Mouse (Mus musculus): ENCODE results near the gene Erbb4. TPM values are rescaled to one million over a fixed set of nuclear protein-coding genes. Genes with fewer than 3 reads are reported as not detected.
"Not testable (repeated sequence)": the region's sequence is repeated elsewhere in the genome, so short reads cannot be mapped to it uniquely, and the experiment has no call there.

Erbb4 gene
- total RNA-seq, 2 experiments from 2014 or later = 57.6 to 60.9 TPM

DNA sequence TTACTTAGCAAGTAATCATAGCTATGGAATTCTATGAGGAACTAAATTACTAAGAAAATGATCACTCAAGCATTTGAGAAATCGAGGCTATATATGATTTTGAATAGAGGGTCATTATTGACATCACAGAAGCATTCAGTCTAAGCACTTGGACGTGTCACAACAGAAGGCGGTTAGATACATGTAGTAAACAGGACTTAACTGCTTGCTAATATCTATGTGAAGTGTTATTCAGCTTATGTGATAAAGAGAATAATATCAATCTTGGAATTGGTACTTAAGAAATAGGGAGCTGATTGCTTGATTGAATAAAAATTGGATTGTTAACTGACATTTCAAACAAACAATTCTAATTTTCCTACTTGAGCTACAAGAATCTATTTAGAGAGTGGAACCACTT, 190.0 kb downstream of the Erbb4 start:
- intact Hi-C loops (cut with DNase I) = no loop called here
- DNase-seq (ENCODE audit: extremely low spot score in 1 of 2, low spot score in 2 of 2) = no peak

DNA sequence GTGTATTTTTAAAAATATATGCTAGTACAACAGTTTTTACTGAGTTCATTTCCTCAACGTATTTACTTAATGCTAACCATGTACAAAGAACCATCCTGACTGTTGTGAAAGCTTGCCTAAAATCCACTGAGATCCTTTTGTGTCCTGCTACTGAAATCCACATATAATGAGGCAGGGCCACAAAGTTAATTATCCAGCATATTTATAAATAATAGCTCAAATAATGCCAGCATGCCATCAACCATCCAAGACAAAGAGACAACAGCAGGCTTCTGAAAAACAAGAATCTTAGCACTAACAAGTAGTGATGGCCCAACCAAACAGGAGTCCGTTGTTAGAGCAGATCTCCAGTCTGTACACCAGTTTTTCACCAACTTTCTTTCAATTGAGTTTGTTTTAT, 215.8 kb downstream of the Erbb4 start:
- intact Hi-C loops (cut with DNase I) = no loop called here
- DNase-seq (ENCODE audit: extremely low spot score in 1 of 2, low spot score in 2 of 2) = no peak

DNA sequence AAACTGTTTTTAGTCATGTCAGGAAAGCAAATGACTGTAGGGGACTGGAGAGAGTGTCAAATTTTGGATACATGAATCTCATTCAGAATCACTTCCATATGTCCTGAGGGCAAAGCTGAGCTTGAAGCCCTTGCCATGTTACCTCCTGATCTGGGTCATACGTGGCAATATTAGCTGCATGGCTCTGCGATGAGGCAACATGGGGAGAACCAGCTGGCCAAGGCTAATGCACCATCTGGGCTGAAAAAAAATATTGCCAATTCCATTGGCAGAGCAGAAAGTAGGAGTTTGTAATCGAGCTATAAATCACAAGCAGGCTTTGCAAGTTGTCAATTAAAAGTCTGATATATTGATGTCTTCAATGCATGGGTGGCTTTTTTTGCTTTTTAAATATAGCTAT, 221.0 kb downstream of the Erbb4 start:
- DNase-seq (ENCODE audit: extremely low spot score in 1 of 2, low spot score in 2 of 2) = no peak
- intact Hi-C loops (cut with DNase I) = no loop called here

DNA sequence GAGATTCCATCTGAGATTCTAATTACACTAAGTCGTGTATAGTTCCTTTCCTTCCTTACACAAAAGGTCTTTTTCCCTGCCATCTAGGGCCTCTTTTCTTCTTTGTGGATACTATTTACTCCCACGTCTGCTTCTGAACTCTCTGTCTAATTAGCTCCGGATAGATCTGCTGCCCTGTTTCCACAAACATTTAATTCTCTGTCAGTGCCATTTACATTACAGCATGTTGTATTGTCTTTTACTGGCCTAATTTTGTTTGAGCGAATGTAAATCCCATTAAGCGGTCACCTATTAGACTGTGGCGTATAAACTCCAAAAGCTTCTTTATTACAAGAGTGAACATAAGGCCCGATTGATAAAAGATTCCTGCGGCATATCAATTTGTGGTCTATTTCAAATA, 232.9 kb downstream of the Erbb4 start:
- DNase-seq (ENCODE audit: extremely low spot score in 1 of 2, low spot score in 2 of 2) = no peak
- intact Hi-C loops (cut with DNase I) = no loop called here

DNA sequence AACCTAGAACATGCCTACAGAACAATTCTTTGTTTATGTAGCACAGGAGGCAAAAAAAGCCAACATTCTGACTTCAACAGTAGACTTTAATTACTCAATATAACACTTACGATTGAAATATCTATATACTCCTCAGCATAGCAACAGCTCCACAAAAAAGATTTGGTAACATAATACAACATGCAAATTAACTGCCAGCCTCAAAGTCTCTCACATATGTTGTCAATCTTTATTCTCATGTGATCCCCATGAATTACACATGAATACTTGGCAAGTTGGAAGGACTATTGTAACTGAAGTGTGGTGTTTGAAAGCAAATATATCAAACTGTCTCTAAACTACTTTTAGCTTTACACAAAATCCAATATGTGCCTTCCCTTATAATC, 234.2 kb downstream of the Erbb4 start:
- no peak for DNase-seq (ENCODE audit: extremely low spot score in 1 of 2, low spot score in 2 of 2)
- intact Hi-C loops (cut with DNase I) = no loop called here

DNA sequence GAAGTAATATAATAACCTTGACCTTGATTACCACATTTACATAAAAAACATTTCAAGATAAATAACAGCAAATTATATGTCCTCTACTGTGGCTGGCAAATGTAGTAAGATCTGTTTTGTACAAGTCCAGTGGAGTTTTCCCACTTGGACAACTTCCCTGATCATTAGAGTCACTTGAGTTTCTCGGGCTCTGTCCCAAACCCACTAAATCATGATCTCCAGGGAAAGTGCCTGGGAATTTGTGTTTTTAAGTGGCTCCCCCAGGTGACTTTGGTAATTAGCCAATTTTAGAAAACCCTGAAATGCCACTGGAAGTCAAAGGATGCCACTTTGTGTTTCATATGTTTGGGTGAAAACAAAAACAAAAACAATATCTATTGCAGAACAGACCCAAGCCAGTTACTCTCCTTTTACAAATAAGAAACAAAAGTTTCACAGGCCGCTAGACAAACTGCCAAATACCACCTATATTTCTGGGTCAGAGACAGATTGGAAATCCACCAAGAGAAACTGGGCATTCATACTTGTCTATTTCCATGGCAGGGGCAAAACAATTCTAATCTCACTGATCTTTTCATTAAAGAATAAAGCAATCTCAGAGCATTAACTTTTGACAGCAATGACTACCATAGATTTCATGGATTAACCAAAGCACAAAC, 234.8 kb downstream of the Erbb4 start:
- intact Hi-C loops (cut with DNase I) = no loop called here

DNA sequence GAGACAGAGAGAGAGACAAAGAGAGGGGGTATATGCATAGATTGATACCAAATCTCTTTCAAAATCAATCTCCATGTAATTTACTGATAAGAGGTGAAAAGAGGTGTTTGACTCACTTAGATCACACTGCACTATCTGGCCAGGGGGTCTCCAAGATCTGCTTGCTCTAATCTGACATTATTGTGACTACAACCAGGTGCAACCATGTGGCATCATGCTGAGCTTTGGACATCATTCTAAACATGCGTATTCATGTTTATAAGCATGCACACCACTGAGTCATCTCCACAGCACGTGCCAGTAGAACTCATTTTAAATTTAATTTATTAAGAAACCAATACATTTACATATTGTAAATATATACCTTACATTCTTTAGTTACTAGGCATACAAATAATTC, 247.5 kb downstream of the Erbb4 start:
- DNase-seq (ENCODE audit: extremely low spot score in 1 of 2, low spot score in 2 of 2) = no peak
- intact Hi-C loops (cut with DNase I) = no loop called here

More for the DNA sequence above, 234.8 kb downstream of the Erbb4 start:
- no peak for DNase-seq (ENCODE audit: extremely low spot score in 1 of 2, low spot score in 2 of 2)

DNA sequence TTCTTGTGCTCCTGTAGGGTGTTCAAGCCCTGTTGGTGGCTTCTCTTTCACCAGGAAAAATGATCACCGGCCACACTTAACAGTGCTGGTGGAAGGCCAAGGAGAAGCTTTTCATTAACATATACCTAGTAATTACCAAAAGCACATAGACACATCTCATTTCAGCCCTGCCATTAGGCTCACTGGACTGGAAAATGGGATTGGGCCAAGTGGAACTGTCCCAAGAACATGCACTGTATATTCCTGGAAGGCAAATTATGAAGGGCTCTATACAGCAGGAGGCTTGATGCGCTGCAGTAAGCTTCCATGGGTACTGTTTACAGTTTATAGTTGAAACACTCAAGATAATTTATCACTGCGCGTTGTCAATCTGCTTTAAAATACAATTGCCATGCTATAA, 248.4 kb downstream of the Erbb4 start:
- no peak for DNase-seq (ENCODE audit: extremely low spot score in 1 of 2, low spot score in 2 of 2)

DNA sequence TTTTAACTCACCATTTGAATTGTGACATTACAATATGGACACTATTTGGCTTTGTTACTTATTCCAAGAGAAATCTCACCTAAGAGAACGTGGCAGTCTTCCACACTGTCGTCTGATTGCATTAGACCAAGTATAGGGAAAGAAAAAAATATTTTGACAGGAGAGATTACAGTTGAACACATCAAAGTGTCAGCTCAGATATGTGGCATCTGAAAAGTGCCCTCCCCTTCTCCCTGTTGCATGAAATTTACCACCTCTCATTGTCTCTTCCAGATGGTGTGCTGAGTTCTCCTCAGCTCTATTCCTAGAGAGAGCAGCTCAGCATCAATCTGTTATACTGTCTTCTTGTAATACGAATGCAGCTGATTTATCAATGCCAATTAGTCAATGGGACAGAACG, 268.5 kb downstream of the Erbb4 start:
- intact Hi-C loops (cut with DNase I) = no loop called here

More for the DNA sequence above, 248.4 kb downstream of the Erbb4 start:
- intact Hi-C loops (cut with DNase I) = no loop called here

DNA sequence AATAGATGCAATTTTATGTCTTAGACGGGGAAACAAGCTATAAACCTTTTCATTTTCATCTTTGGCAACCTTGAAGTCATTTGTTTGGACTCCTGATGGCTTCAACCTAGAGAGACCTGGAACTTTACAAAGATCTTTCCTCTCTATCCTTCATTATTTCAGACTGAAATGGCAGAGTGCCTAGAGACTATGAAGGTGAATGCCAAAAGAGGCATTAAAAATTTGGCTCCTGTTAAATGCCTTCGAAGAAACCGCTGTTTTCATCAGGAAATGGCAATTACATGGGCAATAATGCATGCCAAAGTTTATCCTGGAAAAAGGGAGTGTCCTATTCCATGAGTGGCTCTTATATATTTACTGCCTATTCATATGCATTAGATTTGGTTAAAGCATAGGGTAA, 273.2 kb downstream of the Erbb4 start:
- intact Hi-C loops (cut with DNase I) = no loop called here
- no peak for DNase-seq (ENCODE audit: extremely low spot score in 1 of 2, low spot score in 2 of 2)

More for the DNA sequence above, 268.5 kb downstream of the Erbb4 start:
- DNase-seq (ENCODE audit: extremely low spot score in 1 of 2, low spot score in 2 of 2) = no peak

DNA sequence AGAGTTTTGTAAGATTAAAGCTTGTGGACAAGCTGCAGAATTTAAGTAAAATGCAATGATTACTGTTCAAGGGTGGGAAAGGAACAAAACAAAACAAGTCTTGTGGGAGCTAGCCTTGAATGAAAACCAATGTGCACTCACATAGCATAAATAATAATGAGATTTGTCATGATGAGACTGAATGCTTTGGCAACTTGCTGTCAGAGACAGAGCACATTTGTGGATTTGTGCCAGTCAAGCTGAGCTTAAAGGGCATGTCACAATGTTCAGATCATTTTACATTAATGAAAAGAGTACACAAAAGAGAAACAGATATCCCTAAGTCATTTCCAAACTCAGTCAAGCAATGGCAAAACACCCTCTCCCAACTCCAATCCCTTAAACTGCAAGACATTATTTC, 275.8 kb downstream of the Erbb4 start:
- intact Hi-C loops (cut with DNase I) = no loop called here
- no peak for DNase-seq (ENCODE audit: extremely low spot score in 1 of 2, low spot score in 2 of 2)

DNA sequence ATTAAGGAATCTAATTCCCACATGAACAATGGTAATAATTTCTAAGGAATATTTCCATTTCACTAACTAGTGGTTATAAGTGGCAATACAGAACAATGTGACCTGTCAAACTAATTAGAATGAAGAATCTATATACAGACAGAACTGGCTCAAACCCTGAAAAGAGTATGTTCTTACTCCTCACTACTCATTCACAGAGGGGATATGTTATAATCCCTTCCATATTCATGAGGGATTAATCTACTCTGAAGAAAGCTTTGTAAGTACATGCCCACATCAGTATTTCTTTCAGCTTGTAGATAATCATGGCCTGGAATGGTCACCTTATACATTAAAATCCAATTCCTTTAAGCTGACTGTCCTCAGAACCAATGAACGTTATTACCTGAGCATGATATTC, 276.3 kb downstream of the Erbb4 start:
- DNase-seq (ENCODE audit: extremely low spot score in 1 of 2, low spot score in 2 of 2) = no peak

DNA sequence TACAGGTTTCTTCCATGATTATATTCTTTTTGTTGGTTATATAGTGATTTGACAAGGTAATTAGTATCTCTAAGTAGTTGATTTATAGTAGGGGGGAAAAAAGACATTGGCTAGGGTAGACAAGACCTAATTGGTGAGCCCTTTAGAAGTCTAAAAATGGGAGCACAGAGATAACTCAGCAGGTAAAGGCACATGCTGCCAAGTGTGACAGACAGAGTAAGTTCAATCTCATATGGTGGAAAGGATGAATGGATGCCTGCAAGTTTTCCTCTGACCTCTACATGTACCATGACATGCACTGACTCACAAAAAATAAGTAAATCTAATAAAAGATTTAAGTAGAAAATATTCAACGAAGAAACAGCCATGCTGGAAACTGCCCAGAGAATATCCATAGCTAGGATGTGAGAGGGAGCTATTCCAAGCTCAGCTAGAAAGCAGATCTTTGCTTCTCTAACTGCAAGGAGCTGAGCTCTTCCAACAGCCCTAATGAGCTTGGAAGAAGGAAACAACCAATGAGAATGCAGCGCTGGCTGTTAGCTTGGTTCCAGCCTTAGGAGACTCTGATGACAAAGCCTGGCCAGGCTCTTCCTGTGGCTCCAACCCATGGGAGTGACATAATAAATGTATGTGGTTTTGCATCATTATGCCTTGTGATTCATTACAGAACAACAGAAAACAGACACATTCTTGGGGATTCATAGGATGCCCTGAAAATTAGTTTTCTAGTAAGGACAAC, 277.2 kb downstream of the Erbb4 start:
- intact Hi-C loops (cut with DNase I) = no loop called here
- no peak for DNase-seq (ENCODE audit: extremely low spot score in 1 of 2, low spot score in 2 of 2)

More for the DNA sequence above, 276.3 kb downstream of the Erbb4 start:
- intact Hi-C loops (cut with DNase I) = no loop called here

DNA sequence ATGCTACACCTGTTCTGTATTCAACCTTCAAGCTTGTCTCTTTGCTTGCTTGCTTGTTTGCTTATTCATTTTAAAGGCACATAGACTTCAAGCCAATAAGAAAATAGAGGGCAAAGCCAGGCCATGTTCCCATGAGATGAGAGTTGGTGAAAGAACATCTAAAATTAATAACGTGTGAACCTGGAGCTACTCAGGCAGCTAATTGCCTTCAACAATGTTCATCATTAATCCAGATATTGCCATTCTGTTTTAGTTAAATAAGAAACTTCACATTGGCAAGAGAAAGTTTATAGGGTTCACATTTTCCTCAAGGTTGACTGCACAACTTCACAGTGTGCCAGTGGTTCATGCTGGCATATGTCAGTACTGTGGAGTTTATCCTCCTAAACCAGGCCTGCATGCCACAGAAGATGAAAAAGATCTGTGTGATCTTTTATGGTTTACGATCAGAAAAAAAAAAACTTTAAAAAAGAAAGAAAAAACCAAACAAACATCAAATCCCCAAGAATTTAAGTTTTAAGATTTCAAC, 284.7 kb downstream of the Erbb4 start:
- intact Hi-C loops (cut with DNase I) = no loop called here
- no peak for DNase-seq (ENCODE audit: extremely low spot score in 1 of 2, low spot score in 2 of 2)

DNA sequence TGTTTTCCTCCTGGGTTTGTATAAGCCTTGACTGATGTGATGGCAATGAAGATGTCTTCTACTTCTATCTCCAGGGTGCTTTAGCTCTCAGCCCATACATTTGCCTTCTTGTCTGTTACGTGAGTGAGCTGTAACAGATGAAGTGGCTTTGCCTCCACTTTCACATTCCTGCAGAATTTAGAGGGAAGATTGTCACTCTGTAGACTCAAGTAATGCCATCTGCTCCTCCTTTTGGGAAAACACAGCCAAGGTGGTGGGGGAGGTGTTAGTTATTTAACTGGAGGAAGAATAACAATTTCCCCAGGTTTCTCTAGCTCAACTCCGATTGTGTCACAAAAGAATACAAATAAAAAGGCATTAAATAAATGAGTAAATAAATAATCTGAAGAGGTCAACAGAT, 301.1 kb downstream of the Erbb4 start:
- no peak for DNase-seq (ENCODE audit: extremely low spot score in 1 of 2, low spot score in 2 of 2)
- intact Hi-C loops (cut with DNase I) = no loop called here

DNA sequence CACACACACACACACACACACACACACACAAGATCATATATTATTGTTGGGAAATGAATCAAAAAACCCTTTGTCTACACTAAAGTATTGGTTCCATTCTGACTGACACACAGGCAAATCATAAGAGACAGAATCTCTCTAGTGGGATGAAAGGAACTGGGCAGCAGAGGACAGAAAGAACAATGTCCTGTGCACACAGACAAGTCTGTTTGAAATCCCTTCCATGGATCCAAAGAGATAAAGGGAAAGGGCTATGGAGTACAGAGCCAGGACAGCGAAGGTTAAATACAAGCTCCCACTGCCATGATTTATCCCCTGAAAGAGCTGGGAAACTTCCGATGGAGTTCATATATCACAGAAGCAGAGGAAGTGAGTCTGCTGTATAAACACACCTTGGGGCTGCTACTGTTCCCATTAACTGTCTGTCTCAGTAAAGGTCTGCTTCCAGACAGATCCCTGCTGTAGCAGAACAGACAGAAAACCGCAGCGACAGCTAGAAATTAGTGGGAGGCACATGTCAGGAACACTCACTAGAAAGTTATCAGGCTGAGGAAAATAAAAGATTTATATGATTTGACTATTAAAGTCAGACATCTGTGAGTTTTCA, 320.3 kb downstream of the Erbb4 start:
- intact Hi-C loops (cut with DNase I) = no loop called here

DNA sequence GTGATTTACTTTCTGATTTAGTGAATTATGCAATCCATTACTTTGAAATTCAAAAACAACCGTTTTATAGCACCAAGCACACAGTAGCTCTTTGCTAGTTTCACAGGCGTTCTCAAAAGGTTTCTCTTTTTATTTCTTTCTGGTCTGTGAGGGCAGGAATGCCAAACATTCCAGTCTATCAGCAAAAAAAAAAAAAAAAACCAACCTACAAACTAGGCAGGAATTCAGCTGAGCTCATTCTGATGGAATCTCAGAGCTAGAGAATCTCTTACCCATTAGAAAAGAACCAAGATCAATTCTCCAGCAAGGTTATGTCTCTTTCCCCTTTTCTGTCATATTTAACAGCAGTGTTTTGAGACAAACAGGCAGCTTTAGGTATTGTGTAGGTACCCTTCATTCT, 327.2 kb downstream of the Erbb4 start:
- intact Hi-C loops (cut with DNase I) = no loop called here
- DNase-seq (ENCODE audit: extremely low spot score in 1 of 2, low spot score in 2 of 2) = no peak

More for the DNA sequence above, 320.3 kb downstream of the Erbb4 start:
- no peak for DNase-seq (ENCODE audit: extremely low spot score in 1 of 2, low spot score in 2 of 2)

DNA sequence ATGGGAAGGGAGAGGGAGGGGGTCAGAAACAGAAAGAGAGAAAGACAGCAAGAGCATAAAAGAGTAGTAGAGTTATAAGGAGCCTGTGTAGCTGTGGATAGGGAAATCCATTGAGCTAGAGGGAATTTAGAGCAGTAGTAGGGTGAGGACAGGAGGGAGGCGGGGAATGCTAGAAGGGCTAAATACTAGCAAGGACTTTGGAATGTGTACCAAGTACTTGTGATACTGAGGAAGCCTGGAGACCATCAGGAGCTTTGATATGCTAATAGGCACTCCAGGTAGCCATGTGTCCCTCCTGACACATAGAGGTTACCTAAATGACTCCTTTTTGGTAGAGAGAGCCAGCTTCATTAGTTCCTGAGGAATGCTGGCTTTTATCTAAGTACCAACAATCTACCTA, 327.8 kb downstream of the Erbb4 start:
- DNase-seq (ENCODE audit: extremely low spot score in 1 of 2, low spot score in 2 of 2) = no peak
- intact Hi-C loops (cut with DNase I) = no loop called here

DNA sequence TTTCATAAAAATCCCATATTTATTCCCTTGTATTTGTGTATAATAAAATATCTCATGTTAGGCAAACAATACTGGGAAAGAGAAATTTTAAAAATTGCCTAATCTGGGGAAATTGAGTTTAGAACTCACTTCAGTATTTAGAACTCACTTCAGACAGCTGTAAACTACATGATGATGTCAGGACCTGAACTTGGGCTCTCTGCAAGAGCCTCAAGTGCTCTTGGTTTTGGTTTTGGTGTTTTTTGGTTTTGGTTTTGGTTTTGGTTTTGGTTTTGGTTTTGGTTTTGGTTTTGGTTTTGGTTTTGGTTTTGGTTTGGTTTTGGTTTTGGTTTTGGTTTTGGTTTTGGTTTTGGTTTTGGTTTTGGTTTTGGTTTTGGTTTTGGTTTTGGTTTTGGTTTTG, 341.8 kb downstream of the Erbb4 start:
- intact Hi-C loops (cut with DNase I); DNase-seq (ENCODE audit: extremely low spot score in 1 of 2, low spot score in 2 of 2): not testable (repeated sequence)

DNA sequence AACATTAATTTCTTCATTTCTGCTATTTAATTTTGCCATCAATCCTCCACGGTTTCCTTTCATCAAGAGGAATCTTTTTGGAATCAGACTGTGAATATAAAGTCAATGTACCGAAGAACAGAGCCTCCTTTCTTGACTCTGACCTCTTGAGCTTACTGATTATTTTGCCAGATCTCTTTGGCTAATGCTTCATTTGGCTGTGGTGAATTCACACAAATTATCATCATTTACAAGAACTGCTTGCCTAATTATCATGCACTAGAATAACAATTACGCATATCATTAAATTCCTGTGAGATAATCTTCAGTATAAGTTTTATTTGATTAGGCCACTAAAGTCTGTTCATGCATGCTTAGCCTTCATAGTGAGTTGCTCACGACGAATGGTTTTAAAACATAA, 345.4 kb downstream of the Erbb4 start:
- intact Hi-C loops (cut with DNase I) = no loop called here
- DNase-seq (ENCODE audit: extremely low spot score in 1 of 2, low spot score in 2 of 2) = no peak
